Mouse (Mus musculus) lung, embryonic 16.5 days (tissue): Measurements from ENCODE around the gene Vegfd. TPM values are rescaled to one million over a fixed set of nuclear protein-coding genes. Genes with fewer than 3 reads are reported as not detected.

Experiments
- ATAC-seq: fragments of 200-750 bp; cut with Nextera tagmentation; 2 replicates; pipeline ENCODE4 v1.8.0; 2017; ENCODE audit warnings: low read depth, mild to moderate bottlenecking, moderate library complexity
- H3K27ac ChIP-seq: fragments of 300-500 bp; sonication (generic); 2 replicates; pipeline ENCODE4 v1.5.1; 2014; ENCODE audit warnings: mild to moderate bottlenecking, control low read depth, low read length
- H3K27me3 ChIP-seq: fragments of 300-500 bp; sonication (generic); 2 replicates; pipeline ENCODE4 v1.6.1; 2014; ENCODE audit warnings: low read depth, low read length, mixed read lengths; ENCODE audit not compliant: control insufficient read depth, insufficient read depth
- H3K36me3 ChIP-seq: fragments of 300-500 bp; sonication (generic); 2 replicates; pipeline ENCODE4 v1.6.1; 2014; ENCODE audit warnings: low read length; ENCODE audit not compliant: control insufficient read depth, insufficient read depth
- H3K4me1 ChIP-seq: fragments of 300-500 bp; sonication (generic); replicated peaks from 2 replicates; pipeline ENCODE4 v1.6.1; 2014; ENCODE audit warnings: low read length, mixed read lengths; ENCODE audit not compliant: control insufficient read depth, insufficient read depth
- H3K4me2 ChIP-seq: fragments of 300-500 bp; sonication (generic); 2 replicates; pipeline ENCODE4 v1.6.1; 2014; ENCODE audit warnings: low read depth, low read length, control low read depth
- H3K4me3 ChIP-seq: fragments of 300-500 bp; sonication (generic); 2 replicates; pipeline ENCODE4 v1.5.1; 2014; ENCODE audit warnings: mild to moderate bottlenecking, low read length, control low read depth
- H3K9ac ChIP-seq: fragments of 300-500 bp; sonication (generic); 2 replicates; pipeline ENCODE4 v1.6.1; 2014; ENCODE audit warnings: low read length, control low read depth
- H3K9me3 ChIP-seq: fragments of 300-500 bp; sonication (generic); 2 replicates; pipeline ENCODE4 v1.6.1; 2016; ENCODE audit warnings: low read length; ENCODE audit not compliant: control insufficient read depth
- WGBS: fragments of 180-500 bp; shearing (Covaris S2); extraction: QIAGEN DNeasy Blood & Tissue Kit; methylation state at CpG from one replicate; pipeline ENCODE4 v1.1.7; 2014; 5-methylcytosine and 5-hydroxymethylcytosine counted together
- polyA plus RNA-seq: library from polyadenylated mRNA; unstranded; fragments of >200 nt; fragmentation: Nextera tagmentation; extraction: Ambion mirVana; gene quantifications from 2 replicates; pipeline ENCODE4 v1.2.1, GENCODE M21; 2015

Vegfd gene
- polyA plus RNA-seq, 1 experiment from 2014 or later, result 58.4 TPM

DNA sequence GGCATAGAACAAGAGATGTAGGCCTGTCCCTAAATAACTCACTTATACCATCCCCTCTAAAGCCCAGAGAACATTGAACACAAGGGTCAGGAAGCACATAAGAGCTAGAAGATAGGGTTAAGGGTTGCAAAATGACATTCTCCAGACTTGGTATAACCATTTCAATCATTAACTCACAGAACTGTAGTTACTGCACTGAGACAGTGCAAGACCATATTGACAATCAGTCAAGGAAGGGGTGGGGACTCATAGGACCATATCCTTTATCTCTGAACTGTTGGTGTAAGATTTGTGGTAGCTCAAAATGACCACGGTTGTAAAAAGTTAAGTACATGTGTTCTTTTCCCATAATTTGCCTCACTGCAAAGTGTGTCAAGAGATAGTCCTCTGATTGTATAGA lies 37.4 kb downstream of the Vegfd start:
- Histone ChIP-seq H3K9me3 (no peaks in the 10 kb centered on the region), H3K9ac (no peak overlapping the region), H3K4me3 (no peak overlapping the region), H3K4me2 (no peak overlapping the region), H3K27ac (no peak overlapping the region), H3K36me3 (no peaks in the 10 kb centered on the region), H3K4me1 (0 out of 2 replicates have a peak, but pooled peaks cover 6% of the 10 kb centered on the region), H3K27me3 (peaks cover 2% of the 10 kb centered on the region; the same call in 1 of the 2 replicates)
- ATAC-seq, result no peak
- WGBS, result 81% methylated on average over 1 of the region's 1 CpGs

DNA sequence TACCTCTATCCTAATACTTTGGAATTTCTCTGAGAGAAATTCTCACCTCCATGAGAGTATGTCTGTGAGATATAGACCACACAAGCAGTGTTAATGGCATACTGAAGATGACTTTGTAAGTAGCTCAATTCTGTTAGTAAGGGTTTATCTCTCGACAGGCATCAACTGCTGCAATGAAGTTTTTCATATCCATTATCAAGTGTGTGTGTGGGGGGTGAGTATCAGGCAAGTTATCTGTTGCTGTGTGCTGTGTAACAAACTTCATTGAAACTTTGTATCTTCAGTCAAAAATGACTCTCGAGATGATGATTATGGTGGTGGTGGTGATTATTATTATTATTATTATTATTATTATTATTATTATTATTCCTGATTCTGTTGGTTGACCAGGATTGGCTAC lies 43.6 kb downstream of the Vegfd start:
- 83% methylated on average over 2 of the region's 2 CpGs for WGBS

DNA sequence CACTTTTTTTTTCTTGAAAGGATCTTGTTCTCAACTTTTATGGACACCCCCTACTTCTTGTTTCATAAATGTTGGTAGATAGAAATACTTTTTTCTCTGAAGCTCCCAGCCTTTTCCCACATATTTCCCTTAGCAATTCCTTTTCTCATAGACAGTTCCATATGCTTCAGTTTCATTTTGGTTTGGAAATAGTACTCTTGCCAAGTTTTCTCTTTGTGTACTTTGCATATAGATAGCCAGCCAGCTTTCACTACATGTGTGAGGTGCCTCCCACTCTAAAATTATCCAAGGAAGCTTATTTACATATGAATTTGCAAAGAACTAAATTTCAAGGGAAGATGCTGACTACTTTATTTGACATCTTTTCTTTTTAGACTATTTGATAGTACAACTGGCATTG lies 44.8 kb downstream of the Vegfd start:
- Histone ChIP-seq H3K27ac (no peak overlapping the region), H3K4me1 (peaks cover 4% of the 10 kb centered on the region; the same call in 1 of the 2 replicates), H3K4me3 (no peak overlapping the region), H3K27me3 (0 out of 2 replicates have a peak, but pooled peaks cover 2% of the 10 kb centered on the region), H3K36me3 (peaks cover 4% of the 10 kb centered on the region; the same call in 1 of the 2 replicates), H3K9ac (no peak overlapping the region), H3K9me3 (no peaks in the 10 kb centered on the region), H3K4me2 (no peak overlapping the region)
- ATAC-seq, result no peak

More for the DNA sequence above, 43.6 kb downstream of the Vegfd start:
- 0 out of 2 replicates have a peak, but pooled peaks cover 2% of the 10 kb centered on the region for H3K27me3 ChIP-seq
- no peak overlapping the region for H3K4me3 ChIP-seq
- H3K36me3 ChIP-seq, result no peaks in the 10 kb centered on the region
- no peaks in the 10 kb centered on the region for H3K9me3 ChIP-seq
- no peak for ATAC-seq
- H3K4me1 ChIP-seq, result peaks cover 4% of the 10 kb centered on the region; the same call in 1 of the 2 replicates
- no peak overlapping the region for H3K9ac ChIP-seq
- H3K27ac ChIP-seq, result no peak overlapping the region
- no peak overlapping the region for H3K4me2 ChIP-seq

DNA sequence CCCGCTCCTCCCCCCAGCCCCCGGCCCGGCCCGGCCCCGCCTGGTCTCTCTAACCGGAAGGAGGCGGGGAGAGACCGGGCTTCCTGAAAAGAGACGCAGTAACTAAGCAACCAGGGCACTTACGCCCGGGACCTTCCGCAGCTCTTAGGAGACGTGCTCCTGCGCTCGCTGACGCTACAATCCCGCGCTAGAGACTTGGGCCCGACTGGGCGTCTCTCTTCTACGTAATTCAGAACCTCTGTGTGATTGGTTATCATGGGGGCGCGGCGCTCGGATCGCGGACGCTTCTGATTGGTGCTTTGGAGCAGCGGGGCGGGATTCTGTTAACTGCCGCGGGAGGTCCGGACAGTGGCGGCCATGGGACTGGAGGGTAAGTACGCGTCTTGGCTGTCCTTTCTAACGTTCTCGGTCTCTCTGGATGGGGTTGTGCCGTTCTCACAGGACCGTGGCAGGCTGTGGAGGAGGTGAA lies 46.3 kb downstream of the Vegfd start, which contains the start of gene Piga:
Gene Piga, plus strand, starts transcription at position 317 of the 469 bp plus-strand sequence.
- Histone ChIP-seq H3K4me1 (peaks cover 4% of the 10 kb centered on the region; the same call in 1 of the 2 replicates), H3K4me3 (peak within 1 kb of the TSS; percentile 72), H3K36me3 (peaks cover 4% of the 10 kb centered on the region; the same call in 1 of the 2 replicates), H3K4me2 (peak within 1 kb of the TSS; percentile 66), H3K9ac (peak within 1 kb of the TSS; percentile 79), H3K27ac (peak within 1 kb of the TSS; percentile 71), H3K27me3 (0 out of 2 replicates have a peak, but pooled peaks cover 1% of the 10 kb centered on the region), H3K9me3 (no peaks in the 10 kb centered on the region)
- peak; percentile 99 for ATAC-seq
- WGBS, result 16% methylated on average over 33 of the region's 40 CpGs

DNA sequence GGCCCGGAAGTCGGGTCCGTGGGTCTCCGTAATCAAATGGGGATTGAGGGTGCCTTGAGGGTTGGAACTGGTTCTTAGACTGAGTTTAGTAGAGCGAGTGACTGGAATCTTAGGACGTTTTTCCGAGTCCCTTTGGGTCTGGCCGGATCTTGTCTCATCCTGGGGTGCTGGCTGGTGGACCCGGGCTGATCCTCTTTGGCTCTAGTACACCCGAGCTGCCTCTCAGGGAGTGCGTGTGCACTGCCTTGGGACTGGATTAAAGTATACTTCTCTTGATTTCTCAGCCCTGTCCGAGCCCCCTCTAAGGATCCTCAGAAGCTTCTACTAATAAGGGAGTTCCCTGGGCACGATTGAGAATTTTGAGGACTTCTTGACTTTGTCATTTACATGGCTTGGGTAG lies 46.8 kb downstream of the Vegfd start:
- H3K4me2 ChIP-seq, result peak overlapping the region; percentile 66
- no peaks in the 10 kb centered on the region for H3K9me3 ChIP-seq
- H3K4me3 ChIP-seq, result peak overlapping the region; percentile 72
- peak overlapping the region; percentile 79 for H3K9ac ChIP-seq
- H3K27ac ChIP-seq, result peak overlapping the region; percentile 71
- peak; percentile 20 for ATAC-seq
- no peaks in the 10 kb centered on the region for H3K27me3 ChIP-seq
- peaks cover 4% of the 10 kb centered on the region; the same call in 1 of the 2 replicates for H3K4me1 ChIP-seq
- peaks cover 4% of the 10 kb centered on the region; the same call in 1 of the 2 replicates for H3K36me3 ChIP-seq
- 22% methylated on average over 13 of the region's 13 CpGs for WGBS

DNA sequence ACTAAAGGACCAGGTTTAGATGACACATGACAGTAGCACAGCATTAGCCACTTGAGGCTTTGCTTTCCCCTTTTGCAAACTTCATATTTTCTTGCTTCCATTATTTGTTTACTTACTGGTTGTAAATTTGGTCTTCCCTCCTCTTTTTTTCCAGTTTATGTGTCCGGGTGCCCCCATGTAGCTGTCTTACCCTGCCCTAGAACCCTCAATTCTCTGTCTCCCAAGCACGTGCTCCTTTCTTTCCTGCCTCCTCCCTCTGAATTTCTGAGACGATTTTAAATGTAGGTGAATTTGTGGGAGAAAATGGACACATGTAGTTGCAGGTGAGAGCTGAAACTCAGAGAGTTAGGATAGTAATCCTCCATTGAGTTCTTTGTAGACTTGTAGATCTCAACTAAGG lies 47.3 kb downstream of the Vegfd start:
- H3K27me3 ChIP-seq, result no peaks in the 10 kb centered on the region
- peak overlapping the region; percentile 66 for H3K4me2 ChIP-seq
- WGBS, result 48% methylated on average over 3 of the region's 3 CpGs
- H3K36me3 ChIP-seq, result peaks cover 4% of the 10 kb centered on the region; the same call in 1 of the 2 replicates
- H3K4me1 ChIP-seq, result peaks cover 4% of the 10 kb centered on the region; the same call in 1 of the 2 replicates
- peak overlapping the region; percentile 72 for H3K4me3 ChIP-seq
- ATAC-seq, result no peak
- no peaks in the 10 kb centered on the region for H3K9me3 ChIP-seq
- H3K27ac ChIP-seq, result no peak overlapping the region
- H3K9ac ChIP-seq, result peak overlapping the region; percentile 79

DNA sequence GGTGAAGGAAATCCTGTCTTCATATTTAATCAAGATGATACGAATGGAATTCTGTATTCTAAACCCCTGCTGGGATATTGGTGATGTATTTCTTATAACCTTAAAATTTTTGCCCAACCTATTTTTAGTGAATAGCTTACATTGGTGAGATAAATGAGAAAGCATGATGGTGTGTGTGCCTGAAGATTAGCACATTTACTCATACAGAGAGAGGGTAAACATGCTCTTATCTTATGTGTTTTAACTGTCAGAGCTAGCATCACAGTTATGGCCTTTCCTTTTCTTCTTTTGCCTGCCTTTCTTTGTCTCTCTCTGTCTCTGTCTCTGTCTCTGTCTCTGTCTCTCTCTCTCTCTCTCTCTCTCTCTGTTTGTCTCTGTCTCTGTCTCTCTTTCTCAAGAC lies 51.6 kb downstream of the Vegfd start:
- 75% methylated on average over 1 of the region's 1 CpGs for WGBS
- no peaks in the 10 kb centered on the region for H3K9me3 ChIP-seq
- peaks cover 4% of the 10 kb centered on the region; the same call in 1 of the 2 replicates for H3K36me3 ChIP-seq

DNA sequence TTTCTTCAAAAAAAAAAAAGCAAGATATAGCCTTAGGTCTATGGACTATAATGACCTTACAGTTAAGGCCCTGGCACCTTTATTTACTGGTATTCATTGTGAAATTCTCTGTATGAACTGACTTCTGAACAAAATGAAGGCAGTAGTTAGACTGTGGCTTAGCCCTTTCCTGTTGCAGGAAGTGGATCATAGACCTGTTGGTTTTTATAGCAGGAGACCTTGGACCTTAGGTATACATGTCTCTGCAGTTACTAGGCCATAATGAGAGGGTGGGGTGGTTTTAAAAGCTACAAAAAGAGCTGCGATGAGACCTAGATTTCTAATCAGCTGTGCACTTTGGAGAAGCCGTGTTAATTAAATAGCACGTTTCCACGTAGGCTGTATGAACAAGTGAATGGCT lies 54.1 kb downstream of the Vegfd start:
- H3K27me3 ChIP-seq, result no peaks in the 10 kb centered on the region; the same call in 1 of the 2 replicates
- no peak overlapping the region for H3K9ac ChIP-seq
- H3K4me2 ChIP-seq, result no peak overlapping the region
- WGBS, result 87% methylated on average over 4 of the region's 4 CpGs
- no peak overlapping the region for H3K4me3 ChIP-seq
- no peaks in the 10 kb centered on the region for H3K4me1 ChIP-seq
- H3K9me3 ChIP-seq, result no peaks in the 10 kb centered on the region
- ATAC-seq, result no peak
- H3K36me3 ChIP-seq, result peaks cover 13% of the 10 kb centered on the region; the same call in 1 of the 2 replicates
- H3K27ac ChIP-seq, result no peak overlapping the region

More for the DNA sequence above, 51.6 kb downstream of the Vegfd start:
- no peak for ATAC-seq
- H3K9ac ChIP-seq, result no peak overlapping the region
- no peak overlapping the region for H3K4me3 ChIP-seq
- H3K4me1 ChIP-seq, result peaks cover 4% of the 10 kb centered on the region; the same call in 1 of the 2 replicates
- H3K27me3 ChIP-seq, result no peaks in the 10 kb centered on the region; the same call in 1 of the 2 replicates
- H3K27ac ChIP-seq, result no peak overlapping the region
- no peak overlapping the region for H3K4me2 ChIP-seq

DNA sequence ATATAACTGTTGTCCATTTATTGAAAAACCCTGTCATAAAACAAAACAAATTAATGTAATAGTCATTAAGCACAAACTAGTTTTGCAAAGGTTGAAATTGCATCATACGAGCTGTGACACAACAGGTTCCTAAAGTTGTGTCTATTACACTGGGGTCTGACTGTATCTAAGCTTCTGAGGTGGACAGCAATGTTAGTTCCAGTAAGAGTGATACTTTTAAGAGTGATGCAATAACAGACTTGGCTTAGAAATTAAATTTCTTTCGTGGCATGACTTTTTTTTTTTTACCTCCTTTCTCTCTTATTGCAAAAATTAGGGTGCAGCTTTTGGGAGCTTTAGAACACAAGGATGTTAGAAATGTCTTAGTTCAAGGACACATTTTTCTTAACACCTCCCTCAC lies 55.0 kb downstream of the Vegfd start:
- Histone ChIP-seq H3K4me1 (no peaks in the 10 kb centered on the region), H3K4me3 (no peak overlapping the region), H3K36me3 (peaks cover 9% of the 10 kb centered on the region; the same call in 1 of the 2 replicates), H3K27ac (no peak overlapping the region), H3K9me3 (no peaks in the 10 kb centered on the region), H3K4me2 (no peak overlapping the region), H3K27me3 (no peaks in the 10 kb centered on the region; the same call in 1 of the 2 replicates), H3K9ac (no peak overlapping the region)
- WGBS, result 90% methylated on average over 2 of the region's 2 CpGs
- no peak for ATAC-seq
